Mouse (Mus musculus): ENCODE results near the gene Spert.

Gene Spert

DNA sequence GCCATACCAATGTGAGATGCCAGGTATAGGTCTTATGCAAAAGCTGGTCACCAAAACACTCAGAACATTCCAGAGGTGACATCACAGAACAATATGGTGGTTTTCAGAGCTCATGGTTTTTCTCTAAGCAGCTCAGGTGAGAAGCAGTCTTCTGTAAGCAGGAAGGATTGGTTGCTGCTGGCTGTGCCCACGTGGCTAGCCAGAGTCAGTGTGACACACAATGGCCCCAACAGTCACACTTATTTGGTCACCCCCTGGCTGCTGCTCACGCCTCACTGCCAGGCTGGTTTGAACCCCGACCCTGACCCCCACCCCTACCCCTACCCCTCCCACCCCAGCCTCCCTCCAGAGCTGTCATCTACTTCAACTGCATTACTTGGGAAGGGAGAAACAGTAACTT, at the start of gene Spert:
Spert (minus strand) TSS at position 139 of the 400 bp plus-strand sequence.
- no peak for DNase-seq (ENCODE audit: low spot score in 2 of 2)

DNA sequence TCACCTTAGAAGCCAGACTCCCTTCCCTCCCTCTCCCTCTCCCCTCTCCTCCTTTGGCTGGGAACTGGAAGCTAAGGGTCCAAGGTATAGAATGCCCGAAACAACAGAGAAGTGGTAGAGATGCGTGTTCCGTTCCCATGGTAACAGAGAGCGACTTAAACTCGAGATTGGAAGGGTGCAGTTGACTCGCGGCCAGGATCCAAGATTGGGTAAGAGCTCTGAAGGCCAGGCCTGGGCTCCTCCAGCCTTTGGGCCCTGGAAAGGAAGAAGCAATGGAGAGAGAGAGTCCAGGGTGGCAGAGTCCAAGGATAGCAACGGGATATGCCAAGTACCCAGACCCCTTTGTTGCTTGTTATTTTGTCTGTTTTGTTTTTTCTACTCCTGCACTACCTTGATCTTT, 49.2 kb upstream of the Spert start, which contains the start of gene Erich6b:
Erich6b (plus strand) TSS at position 180 of the 400 bp plus-strand sequence.
- no peak for DNase-seq (ENCODE audit: low spot score in 2 of 2)

DNA sequence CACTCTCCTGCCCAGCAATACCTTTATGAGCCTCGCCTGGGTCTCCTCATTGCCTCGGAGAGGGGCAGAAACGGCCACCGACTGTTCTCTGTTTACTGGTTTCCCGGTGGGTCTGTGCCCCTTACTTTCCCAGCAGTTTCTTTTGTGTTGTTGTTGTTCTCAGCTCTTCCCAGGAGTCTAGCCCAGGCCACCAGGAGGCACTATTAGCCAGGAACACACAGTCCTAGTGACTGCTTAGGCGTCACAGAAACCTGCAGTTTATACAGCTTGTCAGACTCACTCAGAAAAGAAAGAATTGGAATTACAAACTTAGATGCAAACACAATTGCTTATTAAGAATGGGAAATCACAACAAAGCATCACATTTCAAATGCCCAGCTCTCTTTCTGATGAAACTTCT, 48.5 kb upstream of the Spert start:
- no peak for DNase-seq (ENCODE audit: low spot score in 2 of 2)

DNA sequence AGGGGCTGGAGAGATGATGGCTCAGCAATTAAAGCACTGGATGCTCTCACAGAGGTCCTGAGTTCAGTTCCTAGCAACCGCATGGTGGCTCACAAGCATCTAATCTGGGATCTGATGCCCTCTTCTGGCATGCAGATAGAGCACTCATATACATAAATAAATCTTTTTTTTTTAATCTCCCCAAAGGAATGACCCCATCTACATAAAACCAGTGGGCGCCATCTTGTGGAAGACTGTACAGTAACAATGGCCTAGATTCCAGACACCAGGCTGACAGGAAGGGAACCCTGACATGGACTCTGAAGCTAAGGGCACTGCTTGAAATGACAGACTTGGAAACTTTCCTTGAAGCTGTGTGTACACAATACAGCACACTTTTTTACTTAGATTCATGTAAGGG, 47.9 kb upstream of the Spert start:
- DNase-seq (ENCODE audit: low spot score in 2 of 2): peak in 1 of 2 experiments; percentile 14

DNA sequence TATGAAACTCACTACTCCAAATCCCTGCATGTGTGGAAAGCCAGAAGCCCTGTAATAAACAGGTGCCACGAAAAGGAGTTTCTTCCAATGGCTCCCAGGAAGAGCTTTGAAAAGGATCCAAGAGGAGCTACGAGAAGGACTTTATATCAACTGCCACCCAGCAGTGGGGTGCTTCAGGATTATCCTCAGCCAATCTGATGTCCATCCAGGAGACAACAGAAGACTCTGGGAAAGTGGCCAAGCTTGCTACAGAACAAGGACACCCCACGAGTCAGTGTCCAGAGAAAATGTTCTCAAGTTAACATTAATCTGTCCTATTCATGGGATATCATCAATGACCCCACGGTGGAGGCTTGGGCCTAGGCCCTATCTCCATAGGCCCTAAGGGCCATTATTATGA, 44.7 kb upstream of the Spert start:
- no peak for DNase-seq (ENCODE audit: low spot score in 2 of 2)

DNA sequence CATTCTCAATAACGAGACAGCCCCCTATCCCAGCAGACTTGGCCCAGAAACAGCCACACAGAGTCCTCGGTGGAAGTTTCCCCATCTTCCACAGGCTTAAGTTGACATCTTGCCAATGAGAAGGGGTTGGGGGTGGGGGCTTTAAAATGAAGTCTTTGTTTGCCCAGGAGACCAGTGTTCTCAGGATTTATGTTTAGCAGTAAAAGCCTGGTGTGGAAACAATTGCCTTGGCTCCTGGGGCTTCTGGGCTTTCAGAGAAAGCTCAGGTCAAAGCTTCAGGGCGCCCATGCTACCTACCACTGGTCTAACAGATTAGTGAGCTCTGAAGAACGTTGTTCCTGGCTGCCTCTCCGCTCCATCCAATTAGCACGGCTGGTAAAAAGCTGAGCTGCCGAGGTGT, 43.2 kb upstream of the Spert start:
- no peak for DNase-seq (ENCODE audit: low spot score in 2 of 2)

DNA sequence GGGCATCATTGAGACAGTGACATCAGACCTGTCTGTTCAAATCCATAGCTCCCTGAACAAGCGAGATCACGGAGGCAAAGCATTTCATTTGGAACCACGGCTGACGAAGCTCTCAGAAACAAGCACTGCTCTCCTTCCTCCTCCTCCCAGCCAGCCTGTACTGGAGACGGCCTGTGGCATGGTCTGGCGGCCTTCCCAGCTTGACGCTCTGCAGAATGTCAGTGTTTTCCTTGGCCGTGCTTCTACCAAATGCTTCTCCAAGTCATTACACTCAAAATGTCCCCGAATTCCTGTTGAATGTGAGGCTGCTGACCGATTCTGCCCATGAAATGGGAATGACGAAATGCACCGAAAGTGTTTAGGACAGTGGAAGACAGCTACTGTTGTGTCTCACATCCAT, 42.4 kb upstream of the Spert start:
- DNase-seq (ENCODE audit: low spot score in 2 of 2): peak; percentile 19 to 31

DNA sequence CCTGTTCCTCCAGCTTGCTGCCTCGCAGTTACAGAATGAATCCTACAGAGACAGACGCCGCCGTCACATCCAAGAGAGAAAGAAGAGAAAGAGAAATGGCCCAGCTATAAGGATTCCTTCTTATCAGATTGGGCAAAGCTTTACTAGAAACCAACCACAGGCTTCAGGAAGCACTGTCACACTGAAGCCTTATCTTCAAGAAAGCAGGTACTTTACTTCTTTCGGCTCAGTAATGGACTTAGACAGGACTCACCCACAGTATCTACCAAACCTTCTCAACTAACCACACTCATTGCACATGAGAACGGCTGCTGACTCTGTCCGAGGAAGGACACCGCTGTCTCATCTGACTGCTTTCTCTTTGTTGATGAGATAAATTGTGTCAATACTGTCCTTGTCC, 36.0 kb upstream of the Spert start:
- DNase-seq (ENCODE audit: low spot score in 2 of 2): no peak

DNA sequence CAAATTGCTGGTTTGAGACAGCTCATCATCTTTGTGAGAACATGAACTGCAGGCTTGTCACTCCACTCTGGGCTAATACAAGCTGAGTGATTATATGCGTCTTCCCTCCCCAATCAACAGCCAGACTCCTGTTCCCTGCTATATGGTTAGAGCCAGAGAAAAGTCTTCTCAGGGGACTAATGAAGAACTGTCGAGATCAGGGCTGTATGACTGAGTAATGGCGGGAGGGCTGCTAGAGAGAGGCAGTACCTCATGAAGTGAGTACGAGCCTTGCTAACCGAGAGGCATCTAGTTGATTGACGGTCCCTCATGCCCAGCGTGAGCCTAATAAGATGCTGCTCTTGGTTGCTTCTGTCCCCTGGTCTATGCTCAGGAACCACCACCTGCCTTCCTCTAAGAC, 30.1 kb upstream of the Spert start:
- DNase-seq (ENCODE audit: low spot score in 2 of 2): no peak

DNA sequence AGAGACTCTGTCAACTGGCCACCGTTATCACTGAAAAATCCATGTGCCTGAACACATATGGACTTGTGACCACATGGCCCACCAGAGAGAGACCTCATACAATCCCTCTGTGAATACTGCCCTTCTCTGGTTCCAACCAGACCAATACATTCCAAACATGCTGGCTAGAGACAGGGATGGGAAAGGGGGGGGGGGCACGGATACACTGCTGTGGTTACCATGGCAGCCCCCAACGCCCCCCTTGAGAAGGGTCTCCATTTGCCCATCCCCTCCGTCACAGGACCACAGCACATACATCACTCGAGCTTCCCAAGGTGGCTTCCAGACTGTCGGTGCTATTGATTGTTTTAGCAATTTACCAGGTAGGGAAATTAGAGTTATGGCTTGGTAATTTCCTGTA, 23.5 kb upstream of the Spert start:
- no peak for DNase-seq (ENCODE audit: low spot score in 2 of 2)

DNA sequence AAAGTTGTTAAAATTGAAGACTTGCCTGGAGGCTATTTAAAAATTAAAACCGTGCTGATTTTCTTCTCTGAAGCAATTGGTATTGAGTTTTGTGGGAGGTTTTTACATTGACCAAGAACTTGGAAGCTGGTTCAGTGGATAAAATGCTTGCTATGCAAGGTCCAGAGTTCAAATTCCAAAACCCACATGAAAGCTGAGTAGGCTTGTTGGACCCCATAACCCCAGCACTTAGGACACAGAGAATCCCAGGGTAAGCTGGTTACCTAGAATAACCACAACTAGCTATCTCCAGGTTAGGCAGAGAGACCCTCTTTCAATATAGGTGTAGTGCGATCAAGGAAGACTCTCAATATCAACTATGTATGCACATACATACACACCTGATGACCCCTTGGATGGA, 16.3 kb upstream of the Spert start:
- DNase-seq (ENCODE audit: low spot score in 2 of 2): no peak

DNA sequence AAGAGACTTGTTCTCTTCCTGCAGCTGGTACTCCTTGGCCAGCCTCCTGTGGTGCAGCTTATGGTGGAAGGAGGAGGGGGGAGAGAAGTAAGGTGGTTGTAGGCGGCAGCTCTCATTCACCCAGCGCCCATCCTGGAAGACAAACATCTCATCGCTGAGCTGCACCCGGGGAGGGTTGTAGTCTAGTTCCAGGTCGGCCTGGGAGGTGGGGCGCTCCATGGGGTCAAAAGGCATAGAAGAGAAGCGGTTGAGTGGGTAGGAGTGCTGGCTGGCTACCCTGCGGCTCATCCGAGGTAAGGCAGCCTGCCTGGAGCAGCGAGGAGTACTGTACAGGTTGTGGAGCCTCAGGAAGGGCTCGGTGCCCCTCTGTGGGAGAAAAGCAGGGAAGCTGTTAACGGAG, 9.0 kb downstream of the Spert start:
- no peak for DNase-seq (ENCODE audit: low spot score in 2 of 2)

DNA sequence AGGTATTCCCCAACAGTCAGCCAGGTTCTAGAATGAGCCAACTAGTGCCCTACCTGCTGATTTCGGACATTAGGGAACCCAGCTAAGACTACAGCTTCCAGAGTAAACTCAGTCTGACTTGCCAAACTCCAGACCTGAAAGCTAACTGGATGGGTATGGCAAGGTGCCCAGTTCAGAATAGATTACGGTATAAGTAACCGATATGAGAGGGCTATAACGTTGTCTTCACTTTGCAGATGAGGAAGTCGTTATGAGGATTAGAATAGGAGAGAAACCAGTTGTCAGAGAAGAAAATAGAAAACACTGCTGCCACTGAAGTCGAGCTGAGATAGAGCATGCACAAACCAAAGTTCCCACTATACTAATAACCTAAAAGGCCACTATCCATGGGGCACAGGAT, 13.9 kb downstream of the Spert start:
- no peak for DNase-seq (ENCODE audit: low spot score in 2 of 2)

DNA sequence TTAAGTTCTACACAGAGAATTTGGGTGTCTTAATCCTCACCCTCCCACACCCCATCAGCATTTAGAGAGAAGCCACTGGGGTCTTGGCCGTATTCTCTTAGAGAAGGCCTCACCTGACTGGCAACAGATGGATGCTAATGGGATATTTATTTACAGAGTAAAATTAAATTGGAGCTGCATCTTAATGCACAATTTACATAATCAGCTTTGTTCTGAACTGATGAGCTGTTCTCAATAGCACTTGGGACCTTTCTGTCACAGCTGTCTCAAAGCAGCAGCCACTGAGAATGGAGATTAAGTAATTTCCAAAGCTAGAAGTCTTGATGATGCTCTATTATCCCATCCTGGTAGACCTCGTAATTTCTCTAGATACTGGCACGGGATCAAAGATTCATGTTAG, 26.6 kb downstream of the Spert start:
- DNase-seq (ENCODE audit: low spot score in 2 of 2): no peak

DNA sequence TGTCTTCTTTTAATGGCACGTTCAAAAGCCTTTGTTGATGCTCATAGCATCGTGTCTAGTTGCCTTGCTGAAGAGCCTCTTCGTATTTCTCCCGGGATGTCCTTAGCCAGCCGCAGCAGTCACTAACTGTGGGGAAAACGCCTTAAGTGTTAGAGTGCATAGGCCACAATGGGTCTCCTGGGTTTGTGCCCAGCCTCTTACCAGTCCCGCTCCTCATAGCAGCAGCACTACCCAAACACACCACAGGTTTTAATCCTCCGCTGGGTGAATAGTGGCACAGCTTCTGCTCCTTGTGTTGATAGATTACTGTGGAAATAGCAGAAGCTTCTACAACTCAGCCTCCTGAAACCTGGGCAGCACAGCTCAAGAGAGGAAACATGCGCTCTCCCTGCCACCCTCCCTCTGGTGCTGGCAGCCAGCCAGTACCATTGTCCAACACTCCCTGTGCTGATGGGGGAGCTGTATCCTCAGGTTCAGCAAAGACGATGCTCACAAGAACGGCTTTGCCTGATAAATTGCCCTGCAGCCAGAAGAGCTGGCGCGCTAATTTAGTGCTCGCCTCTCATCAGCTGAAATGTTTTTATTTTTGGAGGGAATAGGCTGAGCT, 27.3 kb downstream of the Spert start:
- peak; percentile 25 to 39 for DNase-seq (ENCODE audit: low spot score in 2 of 2)

DNA sequence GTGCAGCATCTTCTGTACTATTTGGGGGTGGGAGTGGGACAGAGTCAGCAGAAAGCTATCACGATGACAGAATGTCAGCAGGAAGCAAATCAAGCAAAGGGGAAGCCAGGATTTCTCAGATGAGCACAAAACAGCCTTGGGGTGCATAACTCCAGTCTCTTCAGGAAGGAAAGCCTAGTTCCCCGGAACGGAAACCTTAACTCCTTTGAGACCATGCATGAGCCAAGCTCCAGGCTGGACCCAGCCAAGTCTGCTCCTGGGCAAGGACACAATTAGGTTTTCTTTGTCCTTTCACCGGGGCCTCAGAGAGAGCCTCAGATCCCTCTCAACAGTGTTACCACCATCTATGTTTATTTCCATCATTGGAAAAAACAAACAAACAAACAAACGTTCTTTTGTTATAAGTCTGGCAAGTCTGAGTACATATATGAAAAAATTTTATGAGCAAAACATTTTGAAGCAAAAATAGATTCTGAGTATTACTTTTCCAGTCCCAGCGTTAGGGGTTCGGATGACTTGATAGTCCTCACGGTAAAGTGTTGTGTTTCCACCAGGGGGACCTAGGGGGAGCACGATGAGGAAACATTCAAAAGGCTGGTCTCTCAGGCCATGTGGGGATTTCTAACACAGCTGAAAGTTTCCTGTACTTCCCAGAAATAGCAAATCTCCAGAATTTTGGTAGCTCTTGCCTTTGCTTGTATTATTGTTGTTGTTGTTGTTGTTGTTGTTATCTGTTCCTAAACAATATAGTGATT, 31.2 kb downstream of the Spert start:
- DNase-seq (ENCODE audit: low spot score in 2 of 2): no peak

DNA sequence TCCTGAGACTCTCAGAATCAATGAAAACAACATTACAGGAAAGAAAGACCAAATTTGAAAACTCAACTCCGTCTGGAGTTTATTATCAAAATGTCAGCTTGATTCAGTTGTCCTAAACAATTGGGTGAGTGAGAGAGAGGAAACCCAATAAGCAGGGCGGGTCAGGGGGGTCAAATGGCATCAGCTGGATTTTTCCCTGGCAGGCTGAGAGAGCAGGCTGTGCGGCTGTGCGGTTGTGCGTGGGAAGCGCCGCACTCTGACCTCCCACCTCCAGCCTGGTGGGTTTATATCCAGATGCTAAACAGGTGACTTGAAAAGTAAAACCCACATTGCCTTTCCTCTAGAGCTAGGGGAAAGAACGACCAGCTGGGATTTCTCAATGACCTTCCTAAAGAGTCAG, 51.2 kb downstream of the Spert start:
- no peak for DNase-seq (ENCODE audit: low spot score in 2 of 2)

DNA sequence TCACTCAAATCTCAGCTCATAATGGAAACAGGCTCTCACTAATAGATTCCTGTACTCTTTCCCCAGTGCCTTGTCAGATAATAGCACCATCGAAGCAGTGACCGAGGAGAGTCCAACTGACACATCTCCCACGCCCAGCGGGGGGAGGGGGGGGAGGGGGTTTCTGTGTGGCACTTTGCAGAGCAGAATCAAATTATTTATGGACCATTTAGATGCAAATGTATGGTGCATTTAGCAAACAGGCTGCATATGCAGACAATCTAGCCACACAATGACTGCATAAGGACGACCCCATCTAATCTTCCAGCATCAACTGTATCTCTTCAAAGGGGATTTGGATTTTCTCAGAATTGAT, 51.9 kb downstream of the Spert start:
- DNase-seq (ENCODE audit: low spot score in 2 of 2): no peak

DNA sequence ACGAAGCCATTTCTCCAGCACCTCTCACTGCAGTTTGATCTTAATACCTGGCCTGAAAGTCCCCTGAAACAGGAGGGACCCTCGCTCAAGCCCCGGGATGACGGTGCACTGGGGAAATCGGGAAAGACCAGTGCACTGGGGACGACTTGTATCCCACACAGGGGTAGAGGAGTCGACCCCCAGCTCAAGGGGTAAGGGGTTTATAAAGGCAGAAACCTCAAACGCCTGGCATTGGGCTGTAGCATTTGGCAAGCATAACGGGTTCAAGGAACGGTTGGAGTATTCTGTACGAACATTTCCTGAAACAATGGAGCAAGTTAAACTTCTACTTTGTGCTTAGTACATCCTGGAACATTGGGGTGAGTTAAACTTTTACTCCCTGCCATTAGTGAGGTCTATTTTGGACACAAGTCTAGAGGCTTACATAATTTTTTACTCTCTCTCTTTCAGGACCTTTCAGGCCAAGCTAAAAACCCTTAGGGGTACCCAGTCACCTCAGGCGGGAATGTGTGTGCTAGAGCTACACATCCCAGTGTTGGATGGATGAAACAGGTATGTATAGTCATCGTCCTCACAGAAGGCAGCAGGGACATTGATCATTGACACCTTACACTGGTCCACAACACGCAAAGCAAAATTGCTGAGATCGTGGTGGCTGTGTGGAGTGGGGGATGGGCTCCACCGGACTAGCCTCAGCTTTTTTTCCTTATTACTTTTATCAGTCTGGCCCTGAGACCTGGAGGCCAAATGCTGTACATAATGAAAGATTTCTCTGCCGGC, 52.5 kb downstream of the Spert start:
- DNase-seq (ENCODE audit: low spot score in 2 of 2): no peak

DNA sequence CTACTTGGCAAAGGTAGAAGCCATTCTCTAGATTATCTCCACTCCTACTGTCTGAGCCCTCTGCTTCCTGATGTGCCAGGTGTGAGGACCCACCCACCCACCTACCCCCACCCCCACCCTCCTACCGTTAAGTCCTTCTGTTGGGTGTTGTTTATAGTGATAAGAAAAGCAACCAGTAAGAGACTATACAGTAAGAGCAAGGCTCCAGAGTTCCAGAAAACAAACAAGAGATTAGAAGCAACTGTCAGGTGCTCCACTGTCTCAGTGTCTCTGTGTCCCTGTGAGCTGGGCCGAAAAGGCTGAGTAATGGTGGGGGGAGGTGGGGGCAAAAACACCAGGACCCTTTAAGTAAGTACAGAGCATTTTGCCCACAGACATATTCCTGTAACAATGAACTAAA, 53.7 kb downstream of the Spert start:
- DNase-seq (ENCODE audit: low spot score in 2 of 2): no peak

All from frontal cortex, postnatal 36 days (tissue).